Mouse (Mus musculus) layer of hippocampus, postnatal 36 days (tissue): ENCODE data around the gene Tmem189. TPM values are rescaled to one million over a fixed set of nuclear protein-coding genes. Genes with fewer than 3 reads are reported as not detected.
"Not testable (repeated sequence)": the region's sequence is repeated elsewhere in the genome, so short reads cannot be mapped to it uniquely, and the experiment has no call there.

Experiments
- DNase-seq, 2 experiments: peaks; one replicate each; pipeline ENCODE4 v3.0.0; 2022
- total RNA-seq, 2 experiments: library from RNA; stranded (reverse); gene quantifications; 2 replicates each; pipeline ENCODE4 v1.2.3; 2021

Gene Tmem189
- total RNA-seq, 2 experiments from 2014 or later, result 46.2 to 51.6 TPM

GRCm38 (mm10) chr2:167649290-167650032 lies 40.2 kb downstream of the Tmem189 start:
- no peak for DNase-seq

- DNase-seq, result no peak
Observed at GRCm38 (mm10) chr2:167646411-167646810, 43.2 kb downstream of the Tmem189 start.

GRCm38 (mm10) chr2:167643356-167644052 lies 46.1 kb downstream of the Tmem189 start:
- not testable (repeated sequence) for DNase-seq

GRCm38 (mm10) chr2:167642164-167642563 lies 47.5 kb downstream of the Tmem189 start:
- DNase-seq, result no peak

DNA sequence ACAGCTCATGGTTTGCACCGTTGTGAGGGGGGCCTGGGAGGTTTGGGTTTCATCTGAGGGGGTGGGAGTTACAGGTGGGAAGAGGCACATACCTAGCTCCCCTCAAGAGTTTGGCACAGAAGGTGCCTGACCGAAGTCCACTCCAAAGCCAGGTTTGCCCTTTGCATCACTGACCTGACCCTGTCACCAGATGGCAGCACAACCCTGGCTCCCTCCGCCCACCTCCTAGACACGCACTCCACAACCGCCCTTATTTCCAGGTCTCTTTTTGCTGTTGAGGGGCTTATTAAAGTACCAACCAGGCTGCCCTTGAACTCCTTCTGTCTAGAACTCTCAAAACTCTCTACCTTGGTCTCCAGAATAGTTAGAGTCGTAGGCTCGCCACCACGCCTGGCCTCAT lies 48.3 kb downstream of the Tmem189 start:
- DNase-seq, result no peak

DNA sequence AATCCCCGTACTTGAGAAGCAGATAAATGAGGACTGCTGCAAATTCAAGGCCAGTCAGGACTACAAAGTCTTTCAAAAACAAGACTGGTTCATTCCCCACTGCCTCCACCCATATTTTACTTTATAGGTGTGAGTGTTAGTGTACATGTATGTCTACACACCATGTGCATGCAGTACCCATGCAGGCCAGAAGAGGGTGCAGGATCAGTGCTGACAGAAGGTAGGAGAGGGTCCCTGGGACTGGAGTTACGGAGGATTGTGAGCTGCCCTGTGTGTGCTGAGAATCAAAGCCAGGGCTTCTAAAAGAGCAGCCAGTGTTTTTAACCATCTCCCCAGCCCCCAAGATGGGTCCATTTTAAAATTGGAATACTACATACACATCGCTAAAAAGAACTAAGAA lies 49.3 kb downstream of the Tmem189 start:
- no peak for DNase-seq

DNA sequence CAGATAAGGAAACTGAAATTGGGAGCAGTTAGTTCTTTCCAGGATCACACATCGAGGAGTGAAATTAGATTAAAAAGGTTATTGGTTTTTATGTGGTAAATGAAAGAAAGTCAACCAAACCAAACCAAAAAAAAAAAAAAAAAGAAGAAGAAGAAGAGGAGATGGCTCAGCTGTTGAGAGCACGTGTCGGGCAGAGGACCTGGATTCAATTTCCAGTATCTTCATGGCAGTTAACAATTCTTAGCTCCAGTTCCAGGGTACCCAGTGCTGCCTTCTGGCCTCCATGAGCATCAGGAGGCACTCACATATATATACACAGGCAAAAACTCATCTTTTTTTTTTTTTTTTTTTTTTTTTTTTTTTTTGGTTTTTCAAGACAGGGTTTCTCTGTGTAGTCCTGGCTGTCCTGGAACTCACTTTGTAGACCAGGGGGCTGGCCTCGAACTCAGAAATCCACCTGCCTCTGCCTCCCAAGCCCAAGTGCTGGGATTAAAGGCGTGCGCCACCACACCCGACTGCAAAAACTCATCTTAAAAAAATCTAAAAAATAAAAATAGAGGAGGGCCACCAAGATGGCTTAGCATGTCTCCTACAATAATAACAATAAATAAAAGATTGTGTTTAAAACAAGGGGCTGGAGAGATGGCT lies 54.6 kb downstream of the Tmem189 start:
- no peak for DNase-seq

DNA sequence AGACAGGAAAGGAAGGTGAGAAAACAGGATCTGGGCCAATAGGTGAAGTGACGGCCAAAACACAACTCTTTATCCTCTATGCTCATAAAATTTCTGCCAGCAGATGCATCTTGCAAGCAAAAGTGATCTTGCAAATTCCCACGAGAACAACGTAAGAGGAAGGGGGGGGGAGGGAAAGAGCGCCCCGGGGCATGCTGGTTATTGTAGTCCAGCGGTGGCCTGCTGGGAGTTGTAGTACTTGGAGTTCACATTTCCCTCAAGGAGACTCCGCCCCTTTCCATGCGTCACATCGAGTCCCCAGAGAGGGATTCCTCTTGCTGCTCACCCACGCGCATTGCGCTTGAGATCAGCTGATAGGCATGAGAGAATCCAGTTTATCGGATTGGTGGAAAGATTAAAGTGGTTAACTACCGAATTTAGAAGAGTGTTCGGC lies 55.3 kb downstream of the Tmem189 start:
- peak; percentile 92 to 94 for DNase-seq

DNA sequence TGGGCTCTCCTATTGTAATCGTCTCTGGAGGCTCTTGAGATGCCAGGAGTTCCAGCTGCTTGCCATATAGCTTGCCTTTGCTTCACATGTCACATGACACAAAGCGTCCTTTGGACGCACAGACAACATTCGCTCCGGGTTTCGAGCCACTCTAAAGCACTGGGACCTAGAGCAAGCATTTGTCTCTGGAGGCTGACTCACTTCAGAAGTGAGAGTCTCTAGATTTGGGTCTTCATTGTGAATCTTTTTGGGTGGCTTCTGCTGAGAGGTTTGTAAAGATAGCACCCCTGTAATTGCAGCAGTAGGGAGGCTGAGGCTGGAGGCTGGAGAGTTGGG lies 56.1 kb downstream of the Tmem189 start:
- no peak for DNase-seq

- no peak for DNase-seq
Observed at GRCm38 (mm10) chr2:167632731-167633536, 56.7 kb downstream of the Tmem189 start.

GRCm38 (mm10) chr2:167631591-167632448 lies 57.8 kb downstream of the Tmem189 start, which contains the start of gene Ube2v1:
Gene Ube2v1 (minus strand): TSS chr2:167632095.
- DNase-seq, result peak; percentile 97 to 98

- peak in 1 of 2 experiments; percentile 46 for DNase-seq
Observed at GRCm38 (mm10) chr2:167631181-167631590, 58.4 kb downstream of the Tmem189 start.

DNA sequence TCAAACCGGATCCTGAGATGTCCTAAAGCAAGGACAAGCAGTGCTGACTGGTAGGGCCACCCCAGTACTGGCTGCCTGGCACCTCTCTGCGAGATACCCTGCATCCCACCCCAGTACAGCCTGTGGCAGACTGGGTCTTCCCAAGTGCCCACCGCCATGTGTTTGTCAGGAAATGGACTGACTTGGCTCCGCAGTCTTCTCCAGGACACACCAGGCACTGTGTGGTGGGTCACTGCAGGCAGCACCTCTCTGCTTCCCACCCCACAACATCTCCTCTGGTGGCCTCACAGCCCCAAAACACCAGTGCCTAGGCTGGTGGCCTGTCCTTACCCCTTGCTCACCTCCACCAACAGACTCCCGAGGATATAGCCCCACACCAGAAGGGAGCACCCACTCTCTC lies 59.2 kb downstream of the Tmem189 start:
- DNase-seq, result no peak

DNA sequence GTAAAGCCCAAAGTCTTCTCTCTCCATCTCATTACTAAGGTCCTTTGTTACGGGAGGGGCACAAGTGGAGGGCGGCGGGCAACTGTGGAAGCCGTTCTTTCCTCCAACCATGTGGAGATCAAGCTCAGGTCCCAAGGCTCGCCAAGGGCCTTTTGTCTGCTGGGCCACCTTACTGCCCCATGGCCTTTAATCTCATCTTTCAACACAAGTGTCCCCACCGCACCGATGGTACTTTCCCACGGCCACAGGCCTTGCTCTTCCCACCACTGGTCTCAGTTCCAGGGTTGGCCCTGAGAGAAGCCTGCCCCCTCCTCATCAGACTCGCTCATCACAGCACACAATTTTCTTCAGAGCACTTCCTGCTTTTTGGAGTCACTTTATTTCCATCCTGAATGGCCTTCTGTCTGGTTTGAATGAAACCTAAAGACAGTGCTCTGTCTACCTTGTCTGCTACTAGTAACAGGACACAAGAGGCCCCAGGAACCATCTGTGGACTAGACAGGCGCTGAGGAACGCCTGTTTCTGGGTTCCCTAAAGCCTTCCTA lies 59.9 kb downstream of the Tmem189 start:
- DNase-seq, result no peak

GRCm38 (mm10) chr2:167628872-167629271 lies 60.8 kb downstream of the Tmem189 start:
- DNase-seq, result no peak

DNA sequence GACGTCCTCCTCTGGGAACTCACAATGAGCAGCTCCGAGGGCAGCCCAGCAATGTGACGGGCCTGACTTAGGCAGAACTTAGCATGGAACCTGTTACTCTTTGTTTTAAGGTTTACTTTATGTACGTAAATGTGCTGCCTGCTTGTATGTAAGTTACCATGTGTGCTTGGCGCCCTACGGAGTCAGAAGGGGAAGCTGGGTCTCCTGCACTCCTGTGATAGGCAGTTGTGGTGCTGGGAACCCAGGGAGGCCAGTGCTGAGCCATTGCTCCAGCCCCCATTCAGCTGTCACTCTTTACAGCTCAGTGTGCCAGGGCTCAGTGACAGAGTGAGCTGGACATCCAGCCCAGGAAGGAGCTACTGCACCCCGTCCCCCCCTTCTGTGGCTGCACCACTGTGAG lies 62.6 kb downstream of the Tmem189 start:
- no peak for DNase-seq

GRCm38 (mm10) chr2:167625670-167626069 lies 64.0 kb downstream of the Tmem189 start:
- no peak for DNase-seq

DNA sequence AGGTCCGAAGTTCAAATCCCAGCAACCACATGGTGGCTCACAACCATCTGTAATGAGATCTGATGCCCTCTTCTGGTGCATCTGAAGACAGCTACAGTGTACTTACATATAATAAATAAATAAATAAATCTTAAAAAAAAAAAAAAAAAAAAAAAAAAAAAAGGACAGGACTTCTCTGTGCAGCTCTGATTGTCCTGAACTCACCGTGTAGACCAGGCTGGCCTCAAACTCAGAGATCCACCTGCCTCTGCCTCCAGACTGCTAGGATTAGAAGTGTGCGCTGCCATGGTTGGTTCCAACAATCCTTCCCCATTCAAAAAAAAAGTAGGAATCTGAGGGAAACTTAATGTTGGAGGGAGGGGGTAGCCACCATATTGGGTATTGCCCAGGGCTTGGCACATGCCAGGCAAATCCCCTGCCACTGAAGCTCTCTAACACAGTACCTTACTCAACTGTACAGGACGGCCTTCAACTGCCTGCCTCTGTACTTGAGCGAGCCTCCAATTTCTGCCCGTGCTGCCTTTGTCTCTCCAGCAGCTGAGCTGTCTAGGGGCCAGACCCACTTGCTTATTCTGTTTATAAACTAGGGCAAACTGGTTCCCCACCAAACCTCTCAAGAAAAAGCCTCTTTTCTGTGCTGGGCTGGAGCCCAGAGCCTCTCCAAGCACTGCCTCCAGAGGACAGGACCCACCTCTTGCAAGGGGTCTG lies 65.1 kb downstream of the Tmem189 start:
- no peak for DNase-seq

- no peak for DNase-seq
Observed at GRCm38 (mm10) chr2:167622965-167623364, 66.7 kb downstream of the Tmem189 start.

GRCm38 (mm10) chr2:167622352-167622751 lies 67.3 kb downstream of the Tmem189 start:
- no peak for DNase-seq
